Mouse (Mus musculus) lung, adult 2 months (tissue): ENCODE results near the gene Zfp992. TPM values are rescaled to one million over a fixed set of nuclear protein-coding genes. Genes with fewer than 3 reads are reported as not detected.
"Not testable (repeated sequence)": the region's sequence is repeated elsewhere in the genome, so short reads cannot be mapped to it uniquely, and the experiment has no call there.

Source experiments
- DNase-seq: peaks from one replicate; pipeline ENCODE4 v3.0.0; 2022
- H3K4me1 ChIP-seq: fragments of 200-500 bp; 2 replicates; pipeline ENCODE4 v1.6.1; 2011; ENCODE audit warnings: low read length; ENCODE audit not compliant: control insufficient read depth, insufficient read depth
- H3K4me3 ChIP-seq: fragments of 200-500 bp; replicated peaks from 2 replicates; pipeline ENCODE3; 2011; ENCODE audit warnings: low read depth, mild to moderate bottlenecking, control low read depth, low read length; ENCODE audit errors: extremely low read depth
- CTCF ChIP-seq: fragments of 200-500 bp; IDR thresholded peaks from 2 replicates; pipeline ENCODE4 v1.5.1; 2011; ENCODE audit warnings: mild to moderate bottlenecking, low read length, control low read depth; ENCODE audit not compliant: insufficient read depth
- POLR2A ChIP-seq: fragments of 200-500 bp; IDR thresholded peaks from 2 replicates; pipeline ENCODE4 v1.6.1; 2011; ENCODE audit warnings: low read depth, mild to moderate bottlenecking, control low read depth, low read length, borderline replicate concordance; ENCODE audit errors: extremely low read depth
- whole genome bisulfite sequencing: fragments of 180-500 bp; shearing (Covaris S2); methylation state at CpG from one replicate; pipeline ENCODE4 v1.1.7; 2018; 5-methylcytosine and 5-hydroxymethylcytosine counted together
- polyA plus RNA-seq: library from polyadenylated mRNA; depleted of rRNA; stranded (reverse); fragments of >200 nt; gene quantifications from 2 replicates; pipeline ENCODE4 v1.2.3, GENCODE M21; 2012

The Zfp992 gene
- polyA plus RNA-seq, 1 experiment: 0.39 TPM

DNA sequence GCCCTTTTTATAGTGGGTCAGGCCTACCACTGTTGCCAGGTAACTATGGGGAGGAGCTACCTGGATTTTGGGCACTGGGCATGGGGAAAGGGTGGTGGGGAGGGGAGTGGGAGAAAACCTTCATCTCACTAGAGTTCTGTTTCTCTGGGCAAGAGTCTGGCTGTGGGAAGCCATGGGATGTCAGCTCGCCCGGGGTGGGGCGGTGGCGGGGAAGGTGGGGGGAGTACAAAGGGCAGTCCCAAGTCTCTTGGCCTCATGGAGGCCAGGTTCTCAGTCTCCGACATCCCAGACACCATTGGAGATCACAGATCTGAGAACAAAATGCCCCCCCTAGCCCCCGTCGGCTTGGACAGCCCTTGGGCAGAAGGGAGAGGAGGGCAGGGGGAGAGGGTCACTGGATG, 6.5 kb downstream of the Zfp992 start:
- TF ChIP-seq POLR2A: no peak
- no peak for TF ChIP-seq CTCF
- H3K4me1 ChIP-seq: no peaks in the 10 kb centered on the region
- H3K4me3 ChIP-seq: no peak overlapping the region
- no peak for DNase-seq
- WGBS: 92% methylated on average over 7 of the region's 7 CpGs

GRCm38 (mm10) chr4:146456061-146456726, 7.4 kb downstream of the Zfp992 start:
- WGBS: 64% methylated on average over 4 of the region's 4 CpGs
- DNase-seq: no peak
- Histone ChIP-seq H3K4me1 (no peaks in the 10 kb centered on the region), H3K4me3 (no peak overlapping the region)
- TF ChIP-seq CTCF: no peak
- no peak for TF ChIP-seq POLR2A

- no peak overlapping the region for H3K4me3 ChIP-seq
- H3K4me1 ChIP-seq: no peaks in the 10 kb centered on the region
- no peak for DNase-seq
- 36% methylated on average over 2 of the region's 2 CpGs for WGBS
- TF ChIP-seq CTCF: no peak
- no peak for TF ChIP-seq POLR2A
Measured at GRCm38 (mm10) chr4:146457126-146457525, 8.3 kb downstream of the Zfp992 start.

DNA sequence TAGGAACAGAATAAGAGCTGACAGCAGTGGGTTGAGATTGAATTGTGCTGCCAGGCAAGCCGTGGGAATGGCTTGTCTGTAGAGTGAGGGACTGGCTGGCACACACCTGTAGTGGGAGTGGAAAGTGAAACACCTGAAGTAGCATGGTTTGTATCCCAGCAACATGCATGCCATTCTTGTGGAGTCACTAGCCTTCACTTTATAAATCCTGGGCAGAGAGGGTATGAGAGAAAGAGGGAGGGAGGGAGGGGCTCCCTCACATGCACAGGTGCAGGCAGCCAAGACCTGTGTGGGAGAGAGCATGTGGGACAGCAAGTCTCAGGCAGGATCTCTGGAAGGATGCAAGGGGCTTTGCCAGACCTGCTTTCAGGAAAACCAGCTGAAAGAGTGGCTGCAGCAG, 8.9 kb downstream of the Zfp992 start:
- 62% methylated on average over 1 of the region's 1 CpGs for WGBS
- Histone ChIP-seq H3K4me3 (no peak overlapping the region), H3K4me1 (no peaks in the 10 kb centered on the region)
- DNase-seq: no peak
- TF ChIP-seq POLR2A (no peak), CTCF (no peak)

GRCm38 (mm10) chr4:146459822-146460221, 11.0 kb downstream of the Zfp992 start:
- 70% methylated on average over 5 of the region's 5 CpGs for WGBS
- H3K4me1 ChIP-seq, DNase-seq, H3K4me3 ChIP-seq: not testable (repeated sequence)

DNA sequence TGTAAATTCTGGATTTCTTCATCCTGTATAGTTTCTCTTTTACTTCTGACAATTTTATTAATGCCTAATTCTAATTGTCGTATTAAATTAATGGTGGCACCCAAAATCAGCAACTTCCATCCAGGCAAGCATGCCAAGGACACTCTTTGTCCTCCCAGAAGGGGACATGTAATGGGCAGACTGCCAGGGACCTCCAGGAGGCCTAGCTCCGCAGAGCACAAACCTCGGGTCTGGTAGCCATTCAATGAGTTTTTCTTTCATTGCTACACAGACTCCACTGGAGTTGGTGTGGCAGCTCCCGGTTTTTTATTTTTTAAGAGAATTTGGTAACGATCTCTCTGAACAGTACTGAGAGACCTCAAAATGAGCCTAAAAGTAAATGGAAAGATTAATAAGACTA, 11.9 kb downstream of the Zfp992 start:
- DNase-seq, H3K4me1 ChIP-seq, H3K4me3 ChIP-seq: not testable (repeated sequence)
- WGBS: 74% methylated on average over 5 of the region's 5 CpGs

DNA sequence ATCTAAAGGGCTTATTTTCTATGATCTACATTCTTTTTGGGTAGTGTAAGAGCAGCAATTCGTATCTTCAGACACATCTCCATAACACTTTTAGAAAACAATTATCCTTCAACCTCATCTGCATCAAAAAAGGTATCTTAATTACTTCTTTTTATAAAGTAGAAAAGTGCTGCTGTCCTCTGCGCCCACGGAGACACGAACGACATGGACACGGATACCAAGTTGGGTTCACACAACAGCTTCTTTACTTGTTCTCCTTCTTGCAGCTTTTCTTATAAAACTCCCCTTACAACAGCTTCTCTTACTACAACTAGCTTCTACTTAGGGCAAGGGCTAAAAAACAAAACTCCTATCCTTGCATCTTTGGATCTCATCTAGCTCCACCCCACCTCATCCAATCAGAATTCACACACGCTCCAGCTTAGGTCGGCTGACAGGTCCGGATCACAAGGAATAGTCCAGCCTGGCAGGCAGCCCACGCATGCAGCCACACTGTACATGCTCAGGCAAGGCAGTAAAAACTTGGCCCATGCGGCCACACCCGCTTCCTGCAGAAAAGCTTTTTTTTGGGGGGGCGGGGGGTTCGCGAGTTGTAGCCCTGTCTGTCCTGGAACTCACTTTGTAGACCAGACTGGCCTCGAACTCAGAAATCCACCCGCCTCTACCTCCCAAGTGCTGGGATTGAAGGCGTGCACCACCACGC, 15.0 kb downstream of the Zfp992 start:
- not testable (repeated sequence) for DNase-seq, H3K4me1 ChIP-seq, H3K4me3 ChIP-seq
- 88% methylated on average over 19 of the region's 19 CpGs for WGBS

GRCm38 (mm10) chr4:146469984-146470383, 21.2 kb downstream of the Zfp992 start:
- H3K4me1 ChIP-seq, H3K4me3 ChIP-seq, DNase-seq: not testable (repeated sequence)
- 90% methylated on average over 10 of the region's 12 CpGs for WGBS

GRCm38 (mm10) chr4:146474181-146474580, 25.4 kb downstream of the Zfp992 start:
- WGBS: no CpG with 5 or more reads among the region's 1 CpGs

GRCm38 (mm10) chr4:146474716-146475676, 26.2 kb downstream of the Zfp992 start:
- WGBS: 58% methylated on average over 81 of the region's 94 CpGs
- DNase-seq: not testable (repeated sequence)

More at GRCm38 (mm10) chr4:146474181-146474580, 25.4 kb downstream of the Zfp992 start:
- not testable (repeated sequence) for DNase-seq, H3K4me1 ChIP-seq, H3K4me3 ChIP-seq

GRCm38 (mm10) chr4:146476260-146476659, 27.4 kb downstream of the Zfp992 start:
- whole genome bisulfite sequencing: 92% methylated on average over 2 of the region's 2 CpGs
- H3K4me3 ChIP-seq, H3K4me1 ChIP-seq, DNase-seq: not testable (repeated sequence)

More at GRCm38 (mm10) chr4:146474716-146475676, 26.2 kb downstream of the Zfp992 start:
- not testable (repeated sequence) for H3K4me3 ChIP-seq, H3K4me1 ChIP-seq

- H3K4me1 ChIP-seq, H3K4me3 ChIP-seq, DNase-seq: not testable (repeated sequence)
- 67% methylated on average over 3 of the region's 3 CpGs for WGBS
Measured at GRCm38 (mm10) chr4:146476959-146477358, 28.1 kb downstream of the Zfp992 start.

GRCm38 (mm10) chr4:146480376-146481096, 31.7 kb downstream of the Zfp992 start:
- not testable (repeated sequence) for DNase-seq, H3K4me1 ChIP-seq, H3K4me3 ChIP-seq
- 64% methylated on average over 6 of the region's 6 CpGs for WGBS

GRCm38 (mm10) chr4:146482546-146482945, 33.7 kb downstream of the Zfp992 start:
- DNase-seq, H3K4me1 ChIP-seq, H3K4me3 ChIP-seq: not testable (repeated sequence)
- WGBS: 83% methylated on average over 10 of the region's 10 CpGs
